Mouse (Mus musculus): ENCODE results near the gene Mon1b.

Gene Mon1b

DNA sequence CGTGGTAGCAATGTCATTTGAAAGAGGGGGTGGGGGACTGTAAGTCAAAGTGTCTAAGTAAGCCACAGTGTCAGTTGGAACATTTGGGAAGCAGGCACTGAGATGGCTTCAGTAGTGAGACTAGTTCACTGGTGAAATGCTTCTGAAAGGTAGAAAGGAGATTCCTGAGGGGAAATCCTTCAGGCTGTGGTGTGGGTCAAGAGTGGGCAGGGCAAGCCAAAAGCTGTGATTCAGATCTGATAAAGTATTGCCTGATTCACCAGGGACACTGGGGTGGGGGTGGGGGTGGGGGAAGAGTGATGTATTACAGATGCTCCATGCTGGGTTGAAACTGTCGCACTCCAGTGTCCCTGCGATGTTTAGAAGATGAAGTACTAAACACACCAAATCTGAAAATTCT lies 39.2 kb downstream of the Mon1b start:
- no peak for DNase-seq

DNA sequence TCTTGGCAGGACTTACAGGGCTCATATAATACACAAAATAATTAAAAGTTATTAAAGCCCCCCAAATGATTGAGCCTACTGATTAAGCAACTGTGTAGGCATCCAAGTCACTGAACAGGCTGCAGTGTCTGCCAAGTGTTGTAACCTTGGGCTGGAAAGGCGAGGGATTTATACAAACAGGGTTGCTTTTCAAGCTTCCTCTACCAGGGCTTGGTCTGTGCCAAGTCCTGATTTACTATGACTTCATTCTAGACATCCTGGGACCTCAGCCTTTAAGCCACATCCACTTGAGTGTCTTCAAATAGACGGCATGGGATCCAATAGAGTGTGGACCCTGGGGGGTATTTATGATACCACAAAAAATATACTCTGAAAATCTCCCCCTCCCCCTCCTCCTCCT lies 39.9 kb downstream of the Mon1b start:
- DNase-seq, result no peak

DNA sequence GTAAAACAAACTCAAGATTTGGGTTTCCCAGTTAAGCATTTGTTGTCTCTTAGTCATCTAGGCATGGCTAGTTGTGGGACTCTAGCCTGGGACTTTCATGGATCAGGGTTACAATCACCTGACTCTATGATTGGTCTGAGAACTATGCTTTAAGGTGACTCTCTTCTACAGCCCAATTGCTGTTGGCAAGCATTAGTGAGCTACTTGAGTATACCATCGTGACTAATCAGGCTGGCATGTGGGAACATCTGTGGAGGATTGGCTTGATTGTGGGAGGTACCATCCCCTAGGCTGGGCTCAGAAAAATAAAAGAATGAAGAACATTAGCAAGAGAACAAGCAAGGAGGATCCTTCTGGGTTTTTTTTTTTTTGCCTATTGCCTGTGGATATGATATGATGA lies 41.4 kb downstream of the Mon1b start:
- DNase-seq, result no peak

DNA sequence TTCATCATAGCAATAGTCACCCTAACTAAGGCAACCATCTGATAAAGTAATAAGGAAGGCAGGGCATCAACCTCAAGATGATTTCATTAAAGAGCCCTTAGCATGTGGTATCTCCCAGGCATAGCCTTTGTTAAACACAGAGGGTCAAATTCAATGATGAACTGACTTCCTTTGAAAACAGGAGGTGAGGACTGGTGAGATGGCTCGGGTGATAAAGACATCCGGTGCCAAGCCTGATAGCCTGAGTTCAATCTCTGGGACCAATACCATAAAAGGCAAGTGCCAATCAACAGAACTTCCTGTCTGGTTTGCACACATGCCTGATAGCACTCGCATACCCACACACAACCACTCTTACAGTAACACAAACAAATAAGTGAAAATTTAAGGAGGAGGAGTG lies 44.0 kb downstream of the Mon1b start:
- DNase-seq, result no peak

DNA sequence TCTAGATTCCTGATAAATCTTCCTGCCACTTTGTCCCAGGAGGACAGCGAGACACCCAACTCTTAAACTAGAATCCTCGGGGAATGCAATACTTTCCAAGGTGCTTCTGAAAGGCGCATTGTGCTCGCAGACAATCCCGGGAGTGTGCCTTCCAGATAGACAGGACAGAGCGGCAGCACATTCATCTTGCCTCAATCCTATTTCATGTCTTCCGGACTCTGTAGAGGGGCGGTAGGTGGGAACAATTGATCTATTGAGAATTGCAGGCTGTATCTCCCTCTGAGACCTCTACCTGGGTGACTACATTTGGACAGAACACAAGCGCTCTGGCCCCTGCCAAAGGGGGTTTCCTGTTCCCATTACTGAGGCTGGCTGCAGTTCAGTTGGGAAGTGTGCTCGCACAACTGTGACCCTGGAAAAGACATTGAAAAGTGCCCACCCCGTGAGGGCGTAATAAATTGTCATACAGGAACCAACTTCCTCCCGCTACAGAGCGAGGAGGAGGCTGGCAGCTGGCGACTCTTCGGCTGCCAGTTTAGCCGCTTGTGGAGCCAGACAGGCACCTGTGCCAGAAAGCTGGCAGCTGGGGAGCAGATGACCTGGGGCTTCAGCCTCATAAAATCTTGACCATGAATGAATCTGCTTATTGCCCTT lies 52.6 kb downstream of the Mon1b start:
- peak; percentile 22 for DNase-seq

DNA sequence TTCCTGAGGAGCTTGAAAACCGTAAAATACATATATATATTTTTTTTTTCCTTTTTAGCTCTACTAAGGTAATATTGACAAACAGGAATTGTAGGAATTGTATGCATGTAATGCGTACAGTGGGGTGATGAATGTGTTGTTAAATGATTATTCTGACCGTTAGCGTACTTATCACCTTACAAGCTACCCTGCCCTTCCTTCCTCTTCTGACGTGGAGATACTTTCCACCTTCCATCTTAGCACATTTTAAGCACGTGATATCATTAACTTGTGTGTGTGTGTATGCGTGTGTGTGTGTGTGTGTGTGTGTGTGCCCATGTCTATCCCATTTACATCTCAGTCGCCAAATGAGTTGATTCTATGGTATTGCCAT lies 53.1 kb downstream of the Mon1b start:
- DNase-seq, result no peak

DNA sequence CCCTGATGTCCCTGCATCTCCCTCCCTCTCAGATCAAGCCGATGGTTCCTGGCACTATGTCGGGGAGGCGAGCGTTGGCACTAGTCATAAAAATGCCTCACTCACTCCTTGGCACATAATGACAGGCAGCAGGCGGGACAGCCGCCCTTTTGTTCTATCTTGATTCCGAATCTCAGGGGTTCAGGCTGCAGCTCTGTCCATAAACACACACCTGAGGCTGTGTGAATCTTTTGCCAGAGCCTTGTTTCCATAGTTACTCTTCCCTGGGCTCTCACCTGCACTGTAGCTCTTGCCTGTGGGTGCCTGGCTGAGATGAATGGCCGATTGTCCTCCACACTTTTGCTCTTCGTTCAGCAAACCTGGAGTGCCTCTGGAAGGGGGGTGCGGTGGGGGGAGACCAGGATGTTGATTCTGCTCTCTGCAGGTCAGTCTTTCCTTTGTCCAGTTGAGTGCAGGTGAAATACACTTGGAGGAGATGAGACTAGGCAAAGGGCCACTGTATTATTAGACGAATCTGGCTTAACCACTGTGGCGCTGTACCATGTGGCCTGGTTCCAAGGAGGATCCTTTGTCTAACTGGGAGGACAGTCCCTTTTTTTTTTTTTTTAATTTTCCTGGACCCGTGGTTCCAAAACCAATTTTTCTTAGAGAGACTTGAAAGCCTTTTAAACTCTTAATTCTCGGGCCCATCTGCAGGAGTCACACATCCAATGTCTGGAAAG lies 56.4 kb downstream of the Mon1b start:
- DNase-seq, result peak; percentile 21

Data from cerebellum, adult 9-11 months (tissue).